Mouse (Mus musculus) NIH3T3 (cell line): Measurements from ENCODE around the gene Insm2.
"Not testable (repeated sequence)": the region's sequence is repeated elsewhere in the genome, so short reads cannot be mapped to it uniquely, and the experiment has no call there.

Experiments used
- DNase-seq: peaks from one replicate; pipeline ENCODE4 v3.0.0-alpha.2; 2012; ENCODE audit warnings: low read depth

Insm2 gene

DNA sequence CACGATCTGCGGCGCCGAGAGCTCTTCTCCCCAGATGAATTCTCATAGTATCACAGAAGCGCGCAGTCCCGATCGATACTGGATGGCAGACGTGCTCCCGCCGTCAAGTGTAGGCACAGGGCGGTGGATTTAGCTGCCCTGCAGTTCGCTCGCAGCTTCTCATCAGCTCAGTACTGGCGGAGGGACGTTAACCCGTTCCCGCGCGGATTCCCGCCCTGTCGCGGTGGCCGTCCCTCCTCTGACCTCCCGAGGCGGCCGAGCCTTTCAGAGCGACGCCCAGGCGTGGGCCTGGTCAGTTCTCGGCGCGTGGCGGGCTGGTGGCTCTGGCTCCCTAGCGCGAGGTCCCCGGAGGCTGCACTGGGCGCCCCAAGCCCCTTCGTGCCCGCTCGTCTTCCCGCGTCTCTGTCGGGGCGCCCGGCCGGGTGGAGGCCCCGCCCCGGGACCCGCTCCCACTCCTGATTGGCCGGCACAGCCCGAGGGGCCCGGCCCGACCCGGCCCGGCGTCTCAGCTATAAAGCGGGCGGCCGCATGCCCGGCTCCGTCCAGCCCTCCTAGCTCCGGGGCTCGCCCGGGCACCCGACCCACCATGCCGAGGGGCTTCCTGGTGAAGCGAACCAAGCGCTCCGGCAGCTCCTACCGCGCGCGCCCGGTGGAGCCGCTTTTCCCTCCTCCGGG is at the start of gene Insm2:
Gene Insm2 (plus strand): TSS at position 541 of the 675 bp plus-strand sequence.
- no peak for DNase-seq

DNA sequence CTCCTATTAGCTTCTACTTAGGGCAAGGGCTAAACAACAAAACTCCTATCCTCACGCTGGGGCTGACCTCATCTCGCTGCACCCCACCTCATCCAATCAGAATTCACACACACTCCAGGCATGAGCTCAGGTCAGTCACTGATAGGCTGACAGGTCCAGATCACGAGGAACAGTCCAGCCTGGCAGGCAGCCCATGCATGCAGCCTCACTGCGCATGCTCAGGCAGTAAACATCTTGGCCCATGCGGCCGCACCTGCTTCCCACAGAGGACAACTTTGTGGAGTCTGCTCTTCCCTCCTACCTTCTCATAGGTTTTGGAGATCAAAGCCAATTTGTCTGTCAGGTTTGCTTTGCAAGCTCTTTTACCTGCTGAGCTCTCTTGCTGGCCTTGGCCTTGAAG is 44.3 kb upstream of the Insm2 start:
- not testable (repeated sequence) for DNase-seq

- no peak for DNase-seq
Observed at GRCm38 (mm10) chr12:55557866-55558265, 41.4 kb upstream of the Insm2 start.

DNA sequence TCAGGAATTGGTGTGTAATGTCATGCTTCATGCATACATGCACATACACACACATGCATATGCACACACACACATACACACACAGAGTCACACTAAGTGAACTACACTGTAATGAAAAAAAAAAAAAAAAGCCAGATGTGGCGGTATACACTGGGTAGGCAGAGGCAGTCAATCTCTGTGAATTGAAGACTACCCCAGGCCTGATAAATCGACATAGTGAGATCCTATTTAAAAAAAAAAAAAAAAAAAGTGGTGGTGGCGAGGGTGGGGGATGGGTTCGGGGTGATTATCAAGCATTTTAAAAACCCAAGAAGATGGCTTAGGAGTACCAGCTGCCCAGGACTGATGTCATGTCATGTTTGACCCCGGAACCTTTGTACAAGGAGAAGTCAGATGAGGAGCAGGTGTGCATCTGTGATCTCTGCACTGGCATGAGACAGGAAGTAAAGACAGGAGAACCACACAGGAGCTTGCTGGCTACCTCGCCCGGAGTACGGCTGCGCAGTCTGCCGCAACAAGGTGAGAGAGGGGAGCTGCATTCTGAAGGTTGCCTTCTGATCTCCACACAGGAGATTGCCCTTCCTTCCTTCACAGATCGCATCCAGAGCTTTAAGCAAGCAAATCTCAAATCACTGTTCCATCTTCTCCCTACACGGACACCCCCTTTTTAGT is 39.9 kb upstream of the Insm2 start:
- no peak for DNase-seq

DNA sequence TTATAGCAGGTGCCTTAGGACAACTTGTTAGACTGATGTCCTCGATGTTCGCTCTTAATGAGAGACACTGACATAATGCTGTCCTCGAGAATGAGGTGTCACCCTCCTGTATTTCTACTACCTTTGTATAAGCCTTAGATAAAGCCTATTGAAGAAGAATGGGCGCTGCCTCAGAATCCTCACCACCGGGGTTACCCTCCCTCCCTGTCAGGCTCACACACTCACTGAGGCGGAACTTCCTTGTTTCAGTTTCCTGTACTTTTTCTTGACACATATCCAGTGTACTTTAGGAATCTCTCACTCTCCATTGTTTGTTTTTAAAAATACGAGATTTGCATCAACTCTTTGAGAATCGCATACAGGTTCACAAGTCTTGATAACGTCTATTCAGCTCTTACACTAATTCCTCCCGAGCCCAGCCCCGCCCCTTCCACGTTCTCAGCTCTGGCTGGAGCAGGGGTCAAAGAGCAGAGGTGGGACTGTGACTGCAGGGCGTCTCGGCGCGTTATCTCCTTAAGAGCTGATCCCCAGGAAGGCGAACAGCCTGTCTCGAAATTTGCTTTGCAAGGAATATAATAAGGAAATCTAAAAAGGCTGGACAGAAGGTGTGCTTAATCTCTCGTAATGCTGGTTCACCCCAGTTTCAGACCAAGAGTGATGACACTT is 39.1 kb upstream of the Insm2 start:
- DNase-seq = no peak

DNA sequence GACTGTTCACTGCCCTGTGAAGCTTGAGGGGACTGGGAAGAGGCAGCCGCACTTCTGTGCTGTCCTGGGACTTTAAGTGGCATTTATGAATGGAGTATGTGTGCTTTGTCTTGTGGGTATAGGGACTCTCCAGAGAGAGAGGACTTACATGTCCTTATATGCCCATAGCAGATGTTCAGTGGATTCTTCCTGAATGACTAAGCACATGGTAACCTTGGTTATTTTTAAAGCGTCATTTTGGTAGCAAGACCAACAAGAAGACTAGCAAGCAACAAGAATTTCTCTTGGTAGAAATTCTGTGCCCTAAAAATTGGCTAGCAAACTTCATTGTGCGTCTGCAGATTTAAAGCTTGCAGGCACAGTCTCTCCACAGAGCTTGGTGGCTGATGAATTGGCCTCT is 35.5 kb upstream of the Insm2 start:
- no peak for DNase-seq

DNA sequence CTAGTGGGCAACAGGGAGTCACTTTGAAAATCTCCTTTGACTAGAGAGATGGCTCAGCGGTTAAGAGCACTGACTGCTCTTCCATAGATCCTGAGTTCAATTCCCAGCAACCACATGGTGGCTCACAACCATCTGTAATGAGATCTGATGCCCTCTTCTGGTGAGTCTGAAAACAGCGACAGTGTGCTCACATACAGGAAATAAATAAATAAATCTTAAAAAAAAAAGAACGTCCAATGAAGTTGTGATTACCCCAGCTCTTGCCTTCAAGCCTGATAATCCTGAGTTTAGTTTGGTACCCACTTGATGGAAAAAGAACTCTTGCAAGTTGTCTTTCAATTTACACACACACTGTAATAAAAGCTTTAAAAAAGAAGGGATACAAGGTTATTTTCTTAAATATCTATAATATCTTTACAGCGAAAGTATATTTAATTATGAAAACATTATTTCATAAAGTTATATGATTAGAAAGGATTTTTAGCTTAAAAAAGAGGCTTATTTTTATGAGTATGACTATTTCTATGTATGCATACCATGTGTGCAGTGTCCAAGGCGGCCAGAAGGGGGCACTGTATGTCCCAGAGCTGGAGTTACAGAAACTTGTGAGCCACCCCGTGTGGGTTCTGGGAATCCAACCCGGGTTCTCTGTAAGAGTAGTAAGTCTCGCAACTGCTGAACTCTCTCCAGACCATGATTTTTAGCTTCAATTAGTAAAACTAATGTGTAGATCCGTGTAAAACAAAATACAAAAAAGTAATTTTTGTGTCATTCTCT is 34.9 kb upstream of the Insm2 start:
- no peak for DNase-seq

- no peak for DNase-seq
Observed at GRCm38 (mm10) chr12:55565206-55565605, 34.0 kb upstream of the Insm2 start, which contains the start of gene Aldoart2. Gene Aldoart2 (plus strand): TSS chr12:55565239.

DNA sequence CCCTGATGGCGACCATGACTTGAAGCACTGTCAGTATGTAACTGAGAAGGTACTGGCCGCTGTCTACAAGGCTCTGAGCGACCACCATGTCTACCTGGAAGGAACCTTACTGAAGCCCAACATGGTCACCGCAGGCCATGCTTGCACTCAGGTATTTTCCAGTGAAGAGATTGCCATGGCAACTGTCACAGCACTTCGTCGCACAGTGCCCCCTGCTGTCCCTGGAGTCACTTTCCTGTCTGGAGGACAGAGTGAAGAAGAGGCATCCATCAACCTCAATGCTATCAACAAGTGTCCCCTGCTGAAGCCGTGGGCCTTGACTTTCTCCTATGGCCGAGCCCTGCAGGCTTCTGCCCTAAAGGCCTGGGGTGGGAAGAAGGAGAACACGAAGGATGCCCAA is 33.4 kb upstream of the Insm2 start:
- DNase-seq = no peak

DNA sequence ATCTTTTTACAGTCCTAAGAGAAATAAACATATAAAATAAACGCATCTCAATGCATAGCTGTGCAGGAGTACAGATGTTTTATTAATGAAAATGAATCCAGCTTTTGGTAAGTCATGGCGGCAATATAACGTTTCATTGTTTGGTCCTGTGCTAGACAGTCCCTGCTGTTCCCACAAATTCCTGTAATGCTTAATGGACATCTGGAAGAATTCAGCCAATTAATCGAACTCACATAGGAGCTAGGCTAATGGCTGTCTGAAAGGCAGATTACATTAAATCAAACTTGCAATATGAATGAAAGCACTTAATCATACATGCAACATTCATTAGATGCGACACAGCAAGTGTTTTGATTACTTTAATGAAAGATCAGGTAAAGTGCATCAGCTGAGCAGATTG is 32.4 kb upstream of the Insm2 start:
- DNase-seq = no peak

- no peak for DNase-seq
Observed at GRCm38 (mm10) chr12:55568466-55568865, 30.8 kb upstream of the Insm2 start.

DNA sequence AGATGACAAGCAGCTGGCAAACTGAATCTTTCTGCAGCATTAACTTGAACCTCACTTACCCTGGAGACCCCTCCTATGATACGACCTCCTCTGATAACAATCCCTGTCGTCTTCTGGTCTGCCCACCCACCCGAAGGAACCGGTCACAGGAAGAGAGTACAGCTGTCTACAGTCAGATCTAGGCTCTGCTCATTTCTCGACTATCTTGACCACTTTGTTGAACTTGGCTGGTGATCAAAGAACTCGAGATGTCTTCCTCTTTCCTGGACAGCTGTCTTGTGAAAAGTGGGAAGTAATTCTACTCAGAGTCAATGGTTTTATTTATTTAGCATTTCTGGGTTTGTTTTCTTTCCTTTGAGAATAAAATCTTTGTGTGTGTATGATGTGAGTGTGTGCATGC is 29.6 kb upstream of the Insm2 start:
- DNase-seq = no peak

- DNase-seq = no peak
Observed at GRCm38 (mm10) chr12:55570646-55571045, 28.6 kb upstream of the Insm2 start.

- DNase-seq = no peak
Observed at GRCm38 (mm10) chr12:55571181-55571580, 28.0 kb upstream of the Insm2 start.

DNA sequence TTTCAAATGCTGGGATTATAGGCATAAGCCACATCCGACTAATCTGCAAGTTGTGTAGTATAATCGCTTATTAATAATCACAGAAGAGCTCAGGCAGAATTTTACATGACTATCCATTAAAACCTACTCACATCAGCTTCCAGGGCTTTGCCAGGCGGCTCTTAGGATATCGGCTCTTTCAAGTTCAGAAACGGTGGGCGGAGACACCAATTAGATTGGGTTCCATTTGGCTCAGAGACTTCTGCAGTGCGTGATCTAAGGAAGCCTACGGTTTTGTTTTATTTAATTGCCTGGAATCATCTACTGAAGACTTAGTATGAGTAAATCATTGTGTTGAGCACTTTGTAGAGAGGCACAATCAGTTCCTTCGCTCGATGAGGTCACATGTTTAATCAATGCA is 27.6 kb upstream of the Insm2 start:
- DNase-seq = no peak

DNA sequence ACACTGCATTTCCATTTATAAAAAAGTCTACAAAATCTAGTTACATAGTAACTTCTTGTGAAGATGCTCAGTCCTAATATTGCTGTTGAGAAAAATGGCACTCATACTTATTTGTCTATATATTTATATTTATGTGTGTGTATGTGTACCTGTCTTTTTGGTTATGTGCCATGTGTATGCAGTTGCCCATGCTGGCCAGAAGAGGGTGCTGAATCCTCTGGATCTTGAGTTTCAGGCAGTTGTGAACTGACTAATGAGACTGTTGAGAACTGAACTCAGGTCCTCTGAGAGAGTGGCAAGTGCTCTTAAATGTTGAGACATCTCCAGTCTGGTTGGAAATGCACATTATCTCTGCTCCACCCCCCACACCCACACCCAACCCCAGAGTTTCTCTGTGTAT is 26.1 kb upstream of the Insm2 start:
- DNase-seq = no peak

- DNase-seq = peak; percentile 38
Observed at GRCm38 (mm10) chr12:55573794-55574193, 25.4 kb upstream of the Insm2 start.

DNA sequence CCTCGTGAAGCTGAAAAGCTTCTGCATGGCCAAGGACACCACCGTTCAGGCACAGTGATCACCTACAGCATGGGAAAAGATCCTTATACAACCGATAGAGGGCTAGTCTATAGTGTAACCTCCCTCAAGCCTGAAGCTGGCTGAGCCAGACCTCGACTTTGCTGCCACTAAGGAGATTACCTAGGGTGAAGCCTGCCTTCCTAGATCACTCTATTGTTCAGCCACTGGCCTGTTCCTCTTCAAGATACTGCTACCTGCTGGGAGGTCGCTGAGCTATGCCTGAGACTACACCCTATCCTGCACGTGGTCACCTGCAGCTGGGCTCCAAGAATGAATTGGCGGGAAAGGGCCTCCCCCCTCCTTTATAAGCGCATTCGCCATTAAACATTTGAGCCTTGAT is 12.3 kb upstream of the Insm2 start:
- DNase-seq = not testable (repeated sequence)

DNA sequence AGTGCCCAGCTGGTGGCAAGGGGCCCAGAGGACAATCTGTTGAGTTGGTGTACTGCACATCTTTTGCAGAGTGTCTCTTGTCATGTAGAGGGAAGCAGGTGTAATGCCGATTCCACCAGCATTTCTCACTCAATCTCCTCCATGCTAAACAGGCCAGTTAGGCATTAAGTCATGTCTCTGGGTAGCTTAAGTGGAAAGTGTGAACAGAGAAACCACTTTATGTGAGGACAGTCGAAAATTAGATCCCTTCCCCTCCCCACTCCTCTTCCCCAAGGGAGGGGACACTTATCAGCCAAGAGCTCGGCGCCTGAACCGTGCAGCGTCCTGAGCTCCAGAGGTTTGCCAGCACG is 715 bp upstream of the Insm2 start:
- no peak for DNase-seq

DNA sequence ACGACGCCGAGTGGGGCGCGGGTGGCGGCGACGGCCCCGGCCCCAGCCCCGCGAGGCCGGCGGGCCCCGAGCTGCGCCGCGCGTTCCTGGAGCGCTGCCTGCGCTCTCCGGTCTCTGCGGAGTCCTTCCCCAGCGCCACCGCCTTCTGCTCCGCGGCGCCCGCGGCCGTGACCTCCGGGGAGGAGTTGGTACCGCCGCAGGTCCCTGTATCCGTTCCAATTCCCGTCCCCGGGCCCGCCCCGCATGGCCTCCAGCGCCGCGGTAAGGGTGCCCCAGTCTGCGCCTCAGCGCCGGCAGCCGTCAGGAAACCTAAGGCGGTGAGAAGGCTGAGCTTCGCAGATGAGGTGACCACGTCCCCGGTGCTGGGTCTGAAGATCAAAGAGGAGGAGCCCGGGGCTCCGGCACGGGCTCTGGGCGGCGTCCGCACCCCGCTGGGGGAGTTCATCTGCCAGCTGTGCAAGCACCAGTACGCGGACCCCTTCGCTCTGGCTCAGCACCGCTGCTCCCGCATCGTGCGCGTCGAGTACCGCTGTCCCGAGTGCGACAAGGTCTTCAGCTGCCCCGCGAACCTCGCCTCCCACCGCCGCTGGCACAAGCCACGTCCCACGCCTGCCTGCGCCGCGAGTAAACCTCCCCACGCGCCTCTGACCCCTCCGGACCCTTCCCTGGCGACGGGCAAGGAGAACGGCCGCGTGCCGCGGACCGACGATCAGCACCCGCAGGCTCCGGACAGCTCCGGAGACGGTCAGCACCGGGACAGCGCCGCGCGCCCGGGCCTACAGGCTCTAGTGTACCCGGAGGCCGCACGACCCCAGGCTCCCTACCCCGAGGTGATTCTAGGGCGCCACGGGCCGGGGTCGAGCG is 644 bp downstream of the Insm2 start:
- peak; percentile 29 for DNase-seq

DNA sequence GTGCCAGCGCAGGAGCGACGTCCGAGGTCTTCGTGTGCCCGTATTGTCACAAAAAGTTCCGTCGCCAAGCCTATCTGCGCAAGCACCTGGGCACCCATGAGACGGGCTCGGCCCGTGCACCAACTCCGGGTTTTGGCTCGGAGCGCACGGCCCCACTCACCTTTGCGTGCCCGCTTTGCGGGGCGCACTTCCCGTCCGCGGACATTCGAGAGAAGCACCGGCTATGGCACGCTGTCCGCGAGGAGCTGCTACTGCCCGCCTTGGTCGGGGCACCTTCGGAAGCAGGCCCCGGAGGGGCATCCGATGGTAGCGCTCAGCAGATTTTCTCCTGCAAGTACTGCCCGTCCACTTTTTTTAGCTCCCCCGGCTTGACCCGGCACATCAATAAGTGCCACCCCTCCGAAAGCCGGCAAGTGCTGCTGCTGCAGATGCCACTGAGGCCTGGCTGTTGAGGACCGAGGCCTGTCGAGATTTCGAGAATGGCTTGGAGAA is 1.3 kb downstream of the Insm2 start:
- no peak for DNase-seq
